Mouse (Mus musculus): Measurements from ENCODE around the gene Tspan5. TPM values are rescaled to one million over a fixed set of nuclear protein-coding genes. Genes with fewer than 3 reads are reported as not detected.

The Tspan5 gene
- polyA plus RNA-seq, 1 experiment: 6.7 TPM

Other genes with a start within 250 kb of the Tspan5 start
- gene Eif4e, start 216.0 kb upstream of the Tspan5 start, polyA plus RNA-seq (2012; ENCODE audit: insufficient read depth, insufficient read length, missing spikeins): 128 and 136 TPM in 2 replicates